Mouse (Mus musculus): ENCODE measurements at regions not wholly inside any gene's neighbourhood (a gene's known extent, or its start where the extent isn't known, plus 50 kb on each side); places are given as distances from the start of the nearest gene placed in this dataset.

- TF ChIP-seq CTCF (IDR thresholded peaks at IDR 0.05; ENCODE audit: extremely low read depth, insufficient read depth, low read length) (no peak), POLR2A (IDR thresholded peaks at IDR 0.05; ENCODE audit: extremely low read depth, insufficient read depth, low read length) (no peak)
These were observed 593.1 kb upstream of the Cdh11 start for GRCm38 (mm10) chr8:103378545-103378944.
